Mouse (Mus musculus) limb, embryonic 11.5 days (tissue): Measurements from ENCODE around the gene Olfr1033. TPM values are rescaled to one million over a fixed set of nuclear protein-coding genes. Genes with fewer than 3 reads are reported as not detected.
"Not testable (repeated sequence)": the region's sequence is repeated elsewhere in the genome, so short reads cannot be mapped to it uniquely, and the experiment has no call there.

Source experiments
- ATAC-seq: fragments of 200-750 bp; cut with Nextera tagmentation; 2 replicates; pipeline ENCODE4 v1.8.0; 2017; ENCODE audit warnings: low read depth; ENCODE audit not compliant: insufficient number of reproducible peaks, low FRiP score, low TSS enrichment
- DNase-seq: peaks from one replicate; pipeline ENCODE4 v3.0.0-alpha.2; 2015; ENCODE audit warnings: low spot score
- H3K27ac ChIP-seq: fragments of 300-500 bp; sonication (generic); replicated peaks from 2 replicates; pipeline ENCODE4 v1.5.1; 2014; ENCODE audit warnings: low read depth, mild to moderate bottlenecking, low read length
- H3K27me3 ChIP-seq: fragments of 300-500 bp; sonication (generic); 2 replicates; pipeline ENCODE4 v1.6.1; 2014; ENCODE audit warnings: mild to moderate bottlenecking, low read length, mixed read lengths; ENCODE audit not compliant: control insufficient read depth, insufficient read depth
- H3K36me3 ChIP-seq: fragments of 300-500 bp; sonication (generic); 2 replicates; pipeline ENCODE4 v1.6.1; 2014; ENCODE audit warnings: mild to moderate bottlenecking, low read length, moderate library complexity, mixed read lengths; ENCODE audit not compliant: control insufficient read depth, insufficient read depth
- H3K4me1 ChIP-seq: fragments of 300-500 bp; sonication (generic); 2 replicates; pipeline ENCODE4 v1.6.1; 2014; ENCODE audit warnings: low read length, mixed read lengths; ENCODE audit not compliant: control insufficient read depth, insufficient read depth
- H3K4me2 ChIP-seq: fragments of 300-500 bp; sonication (generic); 2 replicates; pipeline ENCODE4 v1.6.1; 2014; ENCODE audit warnings: low read depth, mild to moderate bottlenecking, moderate library complexity; ENCODE audit not compliant: severe bottlenecking
- H3K4me3 ChIP-seq: fragments of 300-500 bp; sonication (generic); 2 replicates; pipeline ENCODE4 v1.5.1; 2014; ENCODE audit warnings: low read depth, low read length
- H3K9ac ChIP-seq: fragments of 300-500 bp; sonication (generic); 2 replicates; pipeline ENCODE4 v1.6.1; 2014; ENCODE audit warnings: mild to moderate bottlenecking, low read length
- H3K9me3 ChIP-seq: fragments of 300-500 bp; sonication (generic); 2 replicates; pipeline ENCODE4 v1.6.1; 2016; ENCODE audit warnings: low read length; ENCODE audit not compliant: control insufficient read depth
- WGBS: fragments of 180-500 bp; shearing (Covaris S2); extraction: QIAGEN DNeasy Blood & Tissue Kit; methylation state at CpG from one replicate; pipeline ENCODE4 v1.1.7; 2014; 5-methylcytosine and 5-hydroxymethylcytosine counted together
- polyA plus RNA-seq: library from polyadenylated mRNA; unstranded; fragments of >200 nt; fragmentation: Nextera tagmentation; extraction: Ambion mirVana; gene quantifications from 2 replicates; pipeline ENCODE4 v1.2.1, GENCODE M21; 2014

The Olfr1033 gene
- polyA plus RNA-seq, 1 experiment from 2014 or later: not detected

GRCm38 (mm10) chr2:86070189-86070588, 49.8 kb downstream of the Olfr1033 start:
- Histone ChIP-seq H3K9ac (no peak overlapping the region), H3K4me1 (no peaks in the 10 kb centered on the region), H3K4me3 (no peak overlapping the region), H3K4me2 (no peak overlapping the region), H3K36me3 (no peaks in the 10 kb centered on the region), H3K27me3 (no peaks in the 10 kb centered on the region), H3K9me3 (no peaks in the 10 kb centered on the region), H3K27ac (no peak overlapping the region)
- DNase-seq (no peak), ATAC-seq (no peak)
- 98% methylated on average over 8 of the region's 8 CpGs for WGBS

GRCm38 (mm10) chr2:86073692-86074091, 53.3 kb downstream of the Olfr1033 start, which contains the start of gene Olfr1036:
Olfr1036 (plus strand) TSS chr2:86073992.
- H3K9ac ChIP-seq, H3K4me3 ChIP-seq, DNase-seq, H3K27ac ChIP-seq, H3K9me3 ChIP-seq, ATAC-seq, H3K36me3 ChIP-seq, H3K27me3 ChIP-seq, H3K4me1 ChIP-seq, H3K4me2 ChIP-seq: not testable (repeated sequence)

- not testable (repeated sequence) for H3K9ac ChIP-seq, H3K4me2 ChIP-seq, H3K9me3 ChIP-seq, H3K36me3 ChIP-seq, DNase-seq, H3K27ac ChIP-seq, H3K27me3 ChIP-seq, ATAC-seq, H3K4me3 ChIP-seq, H3K4me1 ChIP-seq
- 95% methylated on average over 1 of the region's 1 CpGs for WGBS
These were observed 60.0 kb downstream of the Olfr1033 start for GRCm38 (mm10) chr2:86080478-86080877.

GRCm38 (mm10) chr2:86087285-86087684, 66.9 kb downstream of the Olfr1033 start, which contains the start of gene Olfr1037:
Olfr1037 (minus strand) TSS chr2:86087385.
- no peak within 1 kb of the TSS for H3K27ac ChIP-seq
- H3K4me2 ChIP-seq: no peak within 1 kb of the TSS
- ATAC-seq (no peak), DNase-seq (no peak)
- H3K4me3 ChIP-seq: no peak within 1 kb of the TSS
- no peaks in the 10 kb centered on the region for H3K4me1 ChIP-seq
- H3K36me3 ChIP-seq: no peaks in the 10 kb centered on the region
- H3K9ac ChIP-seq: no peak within 1 kb of the TSS
- H3K9me3 ChIP-seq: no peaks in the 10 kb centered on the region
- no peaks in the 10 kb centered on the region for H3K27me3 ChIP-seq
- 96% methylated on average over 2 of the region's 2 CpGs for WGBS

Other genes with a start within 250 kb of the Olfr1033 start
- gene Olfr1014, start 247.9 kb upstream of the Olfr1033 start, polyA plus RNA-seq: not detected in 2 replicates
- not detected in 2 replicates for gene Olfr1015, start 238.6 kb upstream of the Olfr1033 start, polyA plus RNA-seq
- gene Olfr1016, start 218.1 kb upstream of the Olfr1033 start, polyA plus RNA-seq: not detected in 2 replicates
- gene Olfr1018, start 202.2 kb upstream of the Olfr1033 start, polyA plus RNA-seq: not detected in 2 replicates
- not detected in 2 replicates for gene Olfr1019, start 175.2 kb upstream of the Olfr1033 start, polyA plus RNA-seq
- not detected in 2 replicates for gene Olfr1020, start 173.6 kb upstream of the Olfr1033 start, polyA plus RNA-seq
- not detected in 2 replicates for gene Olfr1022, start 152.0 kb upstream of the Olfr1033 start, polyA plus RNA-seq
- not detected in 2 replicates for gene Olfr1023, start 135.0 kb upstream of the Olfr1033 start, polyA plus RNA-seq
- gene Olfr1024, start 115.6 kb upstream of the Olfr1033 start, polyA plus RNA-seq: not detected in 2 replicates
- not detected in 2 replicates for gene Olfr1025-ps1, start 105.4 kb upstream of the Olfr1033 start, polyA plus RNA-seq
- gene Olfr1026, start 99.1 kb upstream of the Olfr1033 start, polyA plus RNA-seq: not detected in 2 replicates
- gene Olfr1028, start 70.2 kb upstream of the Olfr1033 start, polyA plus RNA-seq: not detected in 2 replicates
- not detected in 2 replicates for gene Olfr1029, start 46.7 kb upstream of the Olfr1033 start, polyA plus RNA-seq
- not detected in 2 replicates for gene Olfr1030, start 41.4 kb upstream of the Olfr1033 start, polyA plus RNA-seq
- not detected in 2 replicates for gene Olfr1031, start 30.3 kb upstream of the Olfr1033 start, polyA plus RNA-seq
- gene Olfr1032, start 15.1 kb upstream of the Olfr1033 start, polyA plus RNA-seq: not detected in 2 replicates
- gene Olfr1034, start 25.2 kb downstream of the Olfr1033 start, polyA plus RNA-seq: not detected in 2 replicates
- gene Olfr1036, start 53.4 kb downstream of the Olfr1033 start, polyA plus RNA-seq: not detected in 2 replicates
- not detected in 2 replicates for gene Olfr1037, start 66.8 kb downstream of the Olfr1033 start, polyA plus RNA-seq
- not detected in 2 replicates for gene Olfr1039, start 115.3 kb downstream of the Olfr1033 start, polyA plus RNA-seq
- not detected in 2 replicates for gene Olfr1040, start 126.1 kb downstream of the Olfr1033 start, polyA plus RNA-seq
- gene Olfr1042, start 141.2 kb downstream of the Olfr1033 start, polyA plus RNA-seq: not detected in 2 replicates
- gene Olfr1043, start 146.9 kb downstream of the Olfr1033 start, polyA plus RNA-seq: not detected in 2 replicates
- gene Olfr1044, start 157.2 kb downstream of the Olfr1033 start, polyA plus RNA-seq: not detected in 2 replicates
- not detected in 2 replicates for gene Olfr52, start 165.1 kb downstream of the Olfr1033 start, polyA plus RNA-seq
- not detected in 2 replicates for gene Olfr1045, start 182.4 kb downstream of the Olfr1033 start, polyA plus RNA-seq
- gene Olfr1046, start 198.7 kb downstream of the Olfr1033 start, polyA plus RNA-seq: not detected in 2 replicates
- not detected in 2 replicates for gene Olfr1047, start 210.8 kb downstream of the Olfr1033 start, polyA plus RNA-seq
- not detected in 2 replicates for gene Olfr1048, start 219.7 kb downstream of the Olfr1033 start, polyA plus RNA-seq
- gene Olfr1049, start 237.7 kb downstream of the Olfr1033 start, polyA plus RNA-seq: not detected in 2 replicates